Mouse (Mus musculus) kidney, postnatal 36 days (tissue): ENCODE results near the gene Gale.

Experiments
- DNase-seq, 2 experiments: peaks; one replicate each; pipeline ENCODE4 v3.0.0; 2021 to 2022; ENCODE audit warnings: mixed read lengths in 2 of 2

Gene Gale

GRCm38 (mm10) chr4:135945706-135946105, 17.8 kb upstream of the Gale start:
- DNase-seq = no peak

- DNase-seq = peak; percentile 96 to 99
Measured at GRCm38 (mm10) chr4:135946278-135946658, 17.3 kb upstream of the Gale start, which contains the start of gene Hmgcl. TSS of gene Hmgcl (plus strand) at chr4:135946448.

- DNase-seq = peak in 1 of 2 experiments; percentile 48
Measured at GRCm38 (mm10) chr4:135946659-135947301, 16.7 kb upstream of the Gale start.

GRCm38 (mm10) chr4:135948142-135948541, 15.4 kb upstream of the Gale start:
- no peak for DNase-seq

- peak; percentile 54 to 68 for DNase-seq
Measured at GRCm38 (mm10) chr4:135949475-135949874, 14.1 kb upstream of the Gale start.

- DNase-seq = peak; percentile 42 to 51
Measured at GRCm38 (mm10) chr4:135949911-135950310, 13.6 kb upstream of the Gale start.

GRCm38 (mm10) chr4:135950365-135950764, 13.2 kb upstream of the Gale start:
- DNase-seq = peak in 1 of 2 experiments; percentile 32

- peak in 1 of 2 experiments; percentile 33 for DNase-seq
Measured at GRCm38 (mm10) chr4:135951505-135951904, 12.0 kb upstream of the Gale start.

GRCm38 (mm10) chr4:135953179-135953578, 10.3 kb upstream of the Gale start:
- DNase-seq = no peak

GRCm38 (mm10) chr4:135954241-135954640, 9.3 kb upstream of the Gale start:
- DNase-seq = peak; percentile 73 to 92

GRCm38 (mm10) chr4:135955886-135956285, 7.6 kb upstream of the Gale start:
- no peak for DNase-seq

GRCm38 (mm10) chr4:135958354-135958753, 5.2 kb upstream of the Gale start:
- DNase-seq = peak; percentile 86 to 90

GRCm38 (mm10) chr4:135960717-135961116, 2.8 kb upstream of the Gale start:
- DNase-seq = peak; percentile 84 to 95

GRCm38 (mm10) chr4:135961709-135962108, 1.8 kb upstream of the Gale start:
- DNase-seq = no peak

- DNase-seq = no peak
Measured at GRCm38 (mm10) chr4:135962198-135962597, 1.3 kb upstream of the Gale start.

- no peak for DNase-seq
Measured at GRCm38 (mm10) chr4:135962946-135963345, 581 bp upstream of the Gale start.

- DNase-seq = peak; percentile 78 to 82
Measured at GRCm38 (mm10) chr4:135964426-135964825, 899 bp downstream of the Gale start.

- DNase-seq = no peak
Measured at GRCm38 (mm10) chr4:135965113-135965512, 1.6 kb downstream of the Gale start.

- no peak for DNase-seq
Measured at GRCm38 (mm10) chr4:135966283-135966682, 2.8 kb downstream of the Gale start.

GRCm38 (mm10) chr4:135967086-135967760, 3.7 kb downstream of the Gale start:
- no peak for DNase-seq

GRCm38 (mm10) chr4:135968271-135968869, 4.8 kb downstream of the Gale start:
- DNase-seq = no peak

GRCm38 (mm10) chr4:135969070-135969750, 5.7 kb downstream of the Gale start:
- no peak for DNase-seq

- DNase-seq = no peak
Measured at GRCm38 (mm10) chr4:135970585-135970984, 7.1 kb downstream of the Gale start.
